Mouse (Mus musculus) kidney, adult 2 months (tissue): ENCODE data around the gene Btk.

Experiments
- CTCF ChIP-seq: fragments of 200-500 bp; conservative IDR thresholded peaks from 2 replicates; pipeline ENCODE4 v1.5.1; 2011; ENCODE audit warnings: low read depth, mild to moderate bottlenecking, control low read depth, low read length, moderate library complexity, mixed read lengths; ENCODE audit not compliant: insufficient read depth, insufficient read length
- POLR2A ChIP-seq: fragments of 200-500 bp; IDR thresholded peaks from one replicate; pipeline ENCODE4 v1.6.1; 2011; ENCODE audit warnings: low read depth, low read length, control low read depth

- TF ChIP-seq CTCF (no peak), POLR2A (no peak)
Measured at GRCm38 (mm10) chrX:134547330-134547729, 36.0 kb downstream of the Btk start.
